ENCODE assay signal across 9 mouse cellular contexts in genomic region chr17:25783861-25784574, GRCm38 (mm10). TPM values are rescaled to one million over a fixed set of nuclear protein-coding genes. Genes with fewer than 3 reads are reported as not detected.
DNase-seq lines count a peak whose midpoint lies in the region; ATAC-seq lines count a peak whose summit lies in the region.
"Had no signal": no experiment of that assay in that cellular context is flagged by ENCODE, and none has a peak within 500 bp of the region (broad histone marks: within the 10 kb centered on the region; RNA-seq: fewer than 3 reads in every experiment).

No protein-coding gene starts in this region.

- H3K4me1 ChIP-seq in lung, embryonic 15.5 days = peaks cover 22% of the 10 kb centered on the region
- H3K4me1 ChIP-seq in forebrain, embryonic 13.5 days = peaks cover 25% of the 10 kb centered on the region
- peaks cover 24% of the 10 kb centered on the region for H3K4me1 ChIP-seq in limb, embryonic 12.5 days (replicated peaks)
- peaks cover 25% of the 10 kb centered on the region for H3K4me1 ChIP-seq in stomach, embryonic 15.5 days

- no peak overlapping the region for H3K27ac ChIP-seq in lung, embryonic 15.5 days
- H3K27ac ChIP-seq in forebrain, embryonic 13.5 days = no peak overlapping the region
- H3K27ac ChIP-seq in limb, embryonic 12.5 days = peak overlapping the region; percentile 95; the same call in 1 of the 2 replicates
- H3K27ac ChIP-seq in stomach, embryonic 15.5 days = no peak overlapping the region

- no peak for ATAC-seq in lung, embryonic 15.5 days (ENCODE audit: borderline replicate concordance, extremely low read depth, low FRiP score, low TSS enrichment)
- ATAC-seq in forebrain, embryonic 13.5 days = no peak
- no peak for ATAC-seq in limb, embryonic 12.5 days (ENCODE audit: insufficient number of reproducible peaks, insufficient read depth, low FRiP score, low TSS enrichment, low read depth)
- ATAC-seq in stomach, embryonic 15.5 days (ENCODE audit: insufficient read depth, low FRiP score, low read depth) = no peak

- 0 out of 2 replicates have a peak overlapping the region, but pooled peaks have one; percentile 73 for H3K9ac ChIP-seq in lung, embryonic 15.5 days
- H3K9ac ChIP-seq in forebrain, embryonic 13.5 days = peak overlapping the region; percentile 86
- peak overlapping the region; percentile 78 for H3K9ac ChIP-seq in limb, embryonic 12.5 days (replicated peaks)
- H3K9ac ChIP-seq in stomach, embryonic 15.5 days = peak overlapping the region; percentile 60; the same call in 1 of the 2 replicates

- DNase-seq in lung, postnatal 36 days = no peak
- no peak for DNase-seq in thymus, postnatal 14 days
- DNase-seq in adrenal gland, adult 8-10 months = no peak
- DNase-seq: adrenal gland, postnatal 14 days had no signal

- WGBS in lung, embryonic 15.5 days = 65% methylated on average over 15 of the region's 15 CpGs
- 84% methylated on average over 15 of the region's 15 CpGs for WGBS in forebrain, embryonic 13.5 days
- 79% methylated on average over 15 of the region's 15 CpGs for WGBS in limb, embryonic 12.5 days
- WGBS in stomach, embryonic 15.5 days = 73% methylated on average over 15 of the region's 15 CpGs

- H3K9me3 ChIP-seq in lung, embryonic 15.5 days = no peaks in the 10 kb centered on the region
- H3K9me3 ChIP-seq in forebrain, embryonic 13.5 days (replicated peaks) = no peaks in the 10 kb centered on the region
- H3K9me3 ChIP-seq in limb, embryonic 12.5 days = no peaks in the 10 kb centered on the region
- H3K9me3 ChIP-seq in stomach, embryonic 15.5 days = no peaks in the 10 kb centered on the region

- peaks cover 41% of the 10 kb centered on the region for H3K36me3 ChIP-seq in lung, embryonic 15.5 days
- H3K36me3 ChIP-seq in forebrain, embryonic 13.5 days (ENCODE audit: poor library complexity, severe bottlenecking) = peaks cover 62% of the 10 kb centered on the region
- peaks cover 72% of the 10 kb centered on the region for H3K36me3 ChIP-seq in limb, embryonic 12.5 days
- H3K36me3 ChIP-seq in stomach, embryonic 15.5 days = peaks cover 26% of the 10 kb centered on the region

- H3K4me2 ChIP-seq in lung, embryonic 15.5 days = peak overlapping the region; percentile 80
- peak overlapping the region; percentile 80 for H3K4me2 ChIP-seq in forebrain, embryonic 13.5 days
- peak overlapping the region; percentile 82 for H3K4me2 ChIP-seq in limb, embryonic 12.5 days
- peak overlapping the region; percentile 86 for H3K4me2 ChIP-seq in stomach, embryonic 15.5 days

- peak overlapping the region; percentile 78 for H3K4me3 ChIP-seq in lung, embryonic 15.5 days
- H3K4me3 ChIP-seq in forebrain, embryonic 13.5 days = peak overlapping the region; percentile 77
- peak overlapping the region; percentile 64 for H3K4me3 ChIP-seq in limb, embryonic 12.5 days (replicated peaks)
- peak overlapping the region; percentile 82 for H3K4me3 ChIP-seq in stomach, embryonic 15.5 days (replicated peaks)

- no peaks in the 10 kb centered on the region for H3K27me3 ChIP-seq in lung, embryonic 15.5 days
- no peaks in the 10 kb centered on the region for H3K27me3 ChIP-seq in forebrain, embryonic 13.5 days
- H3K27me3 ChIP-seq in limb, embryonic 12.5 days = no peaks in the 10 kb centered on the region
- H3K27me3 ChIP-seq in stomach, embryonic 15.5 days (replicated peaks) = no peaks in the 10 kb centered on the region

RNA-seq across cellular contexts. Expression of gene Haghl, which starts 1.5 kb away (rescaled TPM):
- polyA plus RNA-seq in lung, embryonic 15.5 days (2015; fragmentation: Nextera tagmentation; extraction: Ambion mirVana) = 58.3 and 59.9 TPM in 2 replicates
- 108 and 127 TPM in 2 replicates for polyA plus RNA-seq in forebrain, embryonic 13.5 days (2015; fragmentation: Nextera tagmentation; extraction: Ambion mirVana)
- 89.8 and 97.7 TPM in 2 replicates for polyA plus RNA-seq in limb, embryonic 12.5 days (2016; fragmentation: Nextera tagmentation; extraction: Ambion mirVana)
- 47.3 and 53.4 TPM in 2 replicates for polyA plus RNA-seq in stomach, embryonic 15.5 days (2015; fragmentation: Nextera tagmentation; extraction: Ambion mirVana)
- 10 to 100 TPM; 21.4 to 67.2 (median 55.9) TPM for total RNA-seq in adrenal gland, adult 8-10 months (2022)

RNA-seq across cellular contexts. Expression of gene Ccdc78, which starts 2.4 kb away (rescaled TPM):
- polyA plus RNA-seq in lung, embryonic 15.5 days (2015; fragmentation: Nextera tagmentation; extraction: Ambion mirVana) = 0.70 and 0.76 TPM in 2 replicates
- 0.21 and 0.23 TPM in 2 replicates for polyA plus RNA-seq in forebrain, embryonic 13.5 days (2015; fragmentation: Nextera tagmentation; extraction: Ambion mirVana)
- 0.13 and 0.39 TPM in 2 replicates for polyA plus RNA-seq in limb, embryonic 12.5 days (2016; fragmentation: Nextera tagmentation; extraction: Ambion mirVana)
- polyA plus RNA-seq in stomach, embryonic 15.5 days (2015; fragmentation: Nextera tagmentation; extraction: Ambion mirVana) = 0.24 and 0.26 TPM in 2 replicates
- total RNA-seq in adrenal gland, adult 8-10 months (2022) = under 1 TPM in 1 of 4 experiments, not detected in 3; 0.15 TPM
- total RNA-seq: adrenal gland, postnatal 14 days; neutrophil, adult 5-6 weeks had no signal

RNA-seq across cellular contexts. Expression of gene Fam173a, which starts 8.7 kb away (rescaled TPM):
- 105 and 109 TPM in 2 replicates for polyA plus RNA-seq in lung, embryonic 15.5 days (2015; fragmentation: Nextera tagmentation; extraction: Ambion mirVana)
- 75.5 and 84.8 TPM in 2 replicates for polyA plus RNA-seq in forebrain, embryonic 13.5 days (2015; fragmentation: Nextera tagmentation; extraction: Ambion mirVana)
- polyA plus RNA-seq in limb, embryonic 12.5 days (2016; fragmentation: Nextera tagmentation; extraction: Ambion mirVana) = 68.3 and 71.7 TPM in 2 replicates
- polyA plus RNA-seq in stomach, embryonic 15.5 days (2015; fragmentation: Nextera tagmentation; extraction: Ambion mirVana) = 99.3 and 110 TPM in 2 replicates
- total RNA-seq in adrenal gland, adult 8-10 months (2022) = 100 to 1,000 TPM in 3 of 4 experiments, 10 to 100 TPM in 1; 91.1 to 131 (median 117) TPM

RNA-seq across cellular contexts. Expression of gene Narfl, which starts 10.4 kb away (rescaled TPM):
- 25.8 and 30.2 TPM in 2 replicates for polyA plus RNA-seq in lung, embryonic 15.5 days (2015; fragmentation: Nextera tagmentation; extraction: Ambion mirVana)
- polyA plus RNA-seq in forebrain, embryonic 13.5 days (2015; fragmentation: Nextera tagmentation; extraction: Ambion mirVana) = 26.4 and 27.3 TPM in 2 replicates
- polyA plus RNA-seq in limb, embryonic 12.5 days (2016; fragmentation: Nextera tagmentation; extraction: Ambion mirVana) = 24.9 TPM in 2 replicates
- polyA plus RNA-seq in stomach, embryonic 15.5 days (2015; fragmentation: Nextera tagmentation; extraction: Ambion mirVana) = 26.9 and 28.5 TPM in 2 replicates
- 10 to 100 TPM; 34.8 to 45.2 (median 40.1) TPM for total RNA-seq in adrenal gland, adult 8-10 months (2022)

RNA-seq across cellular contexts. Expression of gene AC134908.4, which starts 11.4 kb away (rescaled TPM):
- polyA plus RNA-seq in lung, embryonic 15.5 days (2015; fragmentation: Nextera tagmentation; extraction: Ambion mirVana) = 0.49 TPM in 1 of 2 replicates, not detected in the other
- polyA plus RNA-seq in forebrain, embryonic 13.5 days (2015; fragmentation: Nextera tagmentation; extraction: Ambion mirVana) = 1.8 TPM in 1 of 2 replicates, not detected in the other
- 0.49 TPM in 1 of 2 replicates, not detected in the other for polyA plus RNA-seq in limb, embryonic 12.5 days (2016; fragmentation: Nextera tagmentation; extraction: Ambion mirVana)
- not detected in 2 replicates for polyA plus RNA-seq in stomach, embryonic 15.5 days (2015; fragmentation: Nextera tagmentation; extraction: Ambion mirVana)
- total RNA-seq in adrenal gland, adult 8-10 months (2022) = not detected
- total RNA-seq: adrenal gland, postnatal 14 days; neutrophil, adult 5-6 weeks had no signal
